Mouse (Mus musculus) right cerebral cortex, postnatal 36 days (tissue): Measurements from ENCODE around the gene Olfml2b.

Source experiments
- DNase-seq, 2 experiments: peaks; one replicate each; pipeline ENCODE4 v3.0.0; 2022; ENCODE audit warnings: low spot score in 2 of 2, mixed read lengths in 1 of 2

The Olfml2b gene

DNA sequence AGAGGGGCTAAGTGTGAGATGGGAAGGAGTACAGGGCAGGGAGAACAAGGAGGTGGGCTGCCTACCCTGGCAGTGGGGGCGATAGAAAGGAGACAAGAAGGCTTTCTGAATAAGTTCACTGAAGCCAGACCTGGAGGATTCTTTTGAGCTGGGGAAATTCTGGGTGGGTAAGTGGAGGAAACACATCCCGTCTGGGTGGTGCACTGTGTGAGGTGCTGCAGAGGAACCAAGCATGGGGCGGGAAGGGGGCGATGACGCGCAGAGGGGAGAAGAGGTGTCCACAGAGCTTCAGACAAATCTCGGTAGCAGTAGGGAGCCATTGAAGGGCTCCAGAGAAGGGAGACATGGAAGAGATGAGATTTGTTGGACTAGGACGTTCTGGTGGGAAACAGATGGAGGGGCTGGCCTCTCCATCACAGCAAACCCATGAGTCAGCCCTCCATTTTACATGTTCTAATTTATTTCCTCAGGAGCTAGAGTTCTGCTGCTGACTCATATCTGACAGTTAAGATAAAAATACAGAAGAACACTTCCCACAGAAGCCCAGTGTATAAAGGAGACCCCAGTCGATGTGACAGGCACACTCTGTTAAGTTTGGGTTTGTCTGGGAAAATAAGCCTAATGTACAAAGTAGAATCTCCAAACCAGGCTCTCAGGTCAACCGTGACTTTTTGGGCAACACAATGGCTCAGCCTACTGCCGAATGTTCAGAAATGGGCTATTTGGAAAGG, 87.7 kb downstream of the Olfml2b start:
- peak; percentile 27 to 45 for DNase-seq
